Comparison of ENCODE assay signal across 9 mouse cellular contexts in genomic region chr7:132753518-132754388, GRCm38 (mm10). TPM values are rescaled to one million over a fixed set of nuclear protein-coding genes. Genes with fewer than 3 reads are reported as not detected.
A peak's percentile ranks its signal among the peaks of the same experiment; 100 is the strongest.
DNase-seq lines count a peak whose midpoint lies in the region; ATAC-seq lines count a peak whose summit lies in the region.
"Had no signal": no experiment of that assay in that cellular context is flagged by ENCODE, and none has a peak within 500 bp of the region (broad histone marks: within the 10 kb centered on the region; RNA-seq: fewer than 3 reads in every experiment).

No protein-coding gene starts in this region.

- peaks cover 15% of the 10 kb centered on the region for H3K4me1 ChIP-seq in kidney, embryonic 16.5 days (ENCODE audit: insufficient read depth, low read length)
- peaks cover 23% of the 10 kb centered on the region for H3K4me1 ChIP-seq in embryonic facial prominence, embryonic 14.5 days (ENCODE audit: control insufficient read depth, insufficient read depth, low read length)
- H3K4me1 ChIP-seq in hindbrain, embryonic 12.5 days: peaks cover 27% of the 10 kb centered on the region
- H3K4me1 ChIP-seq in midbrain, embryonic 14.5 days (ENCODE audit: control insufficient read depth, insufficient read depth, low read length): peaks cover 11% of the 10 kb centered on the region; the same call in 1 of the 2 replicates

- no peaks in the 10 kb centered on the region for H3K9me3 ChIP-seq in kidney, embryonic 16.5 days (ENCODE audit: low read length)
- H3K9me3 ChIP-seq in embryonic facial prominence, embryonic 14.5 days (ENCODE audit: control insufficient read depth, low read length): no peaks in the 10 kb centered on the region
- H3K9me3 ChIP-seq in hindbrain, embryonic 12.5 days (replicated peaks): no peaks in the 10 kb centered on the region
- H3K9me3 ChIP-seq in midbrain, embryonic 14.5 days (ENCODE audit: control insufficient read depth, low read length): no peaks in the 10 kb centered on the region

- no peak for DNase-seq in kidney, postnatal 36 days
- peak; percentile 83 for DNase-seq in embryonic facial prominence, embryonic 14.5 days (ENCODE audit: low spot score)
- DNase-seq in midbrain, embryonic 14.5 days: peak; percentile 21
- DNase-seq in spleen, postnatal 4 days (ENCODE audit: low spot score in 2 of 2): no peak
- DNase-seq in ovary, postnatal 10 days (ENCODE audit: low spot score): no peak

- H3K36me3 ChIP-seq in kidney, embryonic 16.5 days (ENCODE audit: insufficient read depth, low read length): peaks cover 2% of the 10 kb centered on the region; the same call in 1 of the 2 replicates
- H3K36me3 ChIP-seq in embryonic facial prominence, embryonic 14.5 days (ENCODE audit: control insufficient read depth, insufficient read depth, low read length): peaks cover 26% of the 10 kb centered on the region
- H3K36me3 ChIP-seq in hindbrain, embryonic 12.5 days: peaks cover 19% of the 10 kb centered on the region
- H3K36me3 ChIP-seq in midbrain, embryonic 14.5 days (ENCODE audit: control insufficient read depth, insufficient read depth, low read length): peaks cover 19% of the 10 kb centered on the region; the same call in 1 of the 2 replicates

- H3K4me3 ChIP-seq in kidney, embryonic 16.5 days (ENCODE audit: low read length): no peak overlapping the region
- no peak overlapping the region for H3K4me3 ChIP-seq in embryonic facial prominence, embryonic 14.5 days (ENCODE audit: low read depth, low read length)
- no peak overlapping the region for H3K4me3 ChIP-seq in hindbrain, embryonic 12.5 days
- no peak overlapping the region for H3K4me3 ChIP-seq in midbrain, embryonic 14.5 days (replicated peaks; ENCODE audit: low read depth, low read length)

- 56% methylated on average over 4 of the region's 4 CpGs for WGBS in kidney, embryonic 16.5 days
- 37% methylated on average over 4 of the region's 4 CpGs for WGBS in embryonic facial prominence, embryonic 14.5 days
- WGBS in hindbrain, embryonic 12.5 days: 47% methylated on average over 4 of the region's 4 CpGs
- WGBS in midbrain, embryonic 14.5 days: 78% methylated on average over 4 of the region's 4 CpGs

- no peak overlapping the region for H3K4me2 ChIP-seq in kidney, embryonic 16.5 days (replicated peaks; ENCODE audit: low read depth, low read length)
- no peak overlapping the region for H3K4me2 ChIP-seq in embryonic facial prominence, embryonic 14.5 days (ENCODE audit: low read depth, low read length)
- no peak overlapping the region for H3K4me2 ChIP-seq in hindbrain, embryonic 12.5 days (replicated peaks)
- no peak overlapping the region for H3K4me2 ChIP-seq in midbrain, embryonic 14.5 days (ENCODE audit: low read length)
- H3K4me2 ChIP-seq: lung, embryonic 14.5 days had no signal

- ATAC-seq in kidney, embryonic 16.5 days (ENCODE audit: low FRiP score, low TSS enrichment): no peak
- ATAC-seq in embryonic facial prominence, embryonic 14.5 days (ENCODE audit: low read depth): peak; percentile 82
- peak; percentile 61 for ATAC-seq in hindbrain, embryonic 12.5 days (ENCODE audit: low FRiP score)
- ATAC-seq in midbrain, embryonic 14.5 days (ENCODE audit: low FRiP score, low TSS enrichment): no peak

- peak overlapping the region; percentile 27 for H3K27ac ChIP-seq in kidney, embryonic 16.5 days (ENCODE audit: low read length)
- H3K27ac ChIP-seq in embryonic facial prominence, embryonic 14.5 days (replicated peaks; ENCODE audit: low read depth, low read length): peak overlapping the region; percentile 86
- peak overlapping the region; percentile 75 for H3K27ac ChIP-seq in hindbrain, embryonic 12.5 days
- H3K27ac ChIP-seq in midbrain, embryonic 14.5 days (replicated peaks; ENCODE audit: low read depth, low read length): no peak overlapping the region

- H3K9ac ChIP-seq in kidney, embryonic 16.5 days (replicated peaks; ENCODE audit: low read length): no peak overlapping the region
- H3K9ac ChIP-seq in embryonic facial prominence, embryonic 14.5 days (ENCODE audit: low read depth, low read length): no peak overlapping the region
- H3K9ac ChIP-seq in hindbrain, embryonic 12.5 days: no peak overlapping the region
- no peak overlapping the region for H3K9ac ChIP-seq in midbrain, embryonic 14.5 days (replicated peaks; ENCODE audit: low read length)
- H3K9ac ChIP-seq: lung, embryonic 14.5 days had no signal

- H3K27me3 ChIP-seq in kidney, embryonic 16.5 days (ENCODE audit: insufficient read depth, low read length): no peaks in the 10 kb centered on the region
- H3K27me3 ChIP-seq in embryonic facial prominence, embryonic 14.5 days (replicated peaks; ENCODE audit: control insufficient read depth, insufficient read depth, low read length): no peaks in the 10 kb centered on the region
- no peaks in the 10 kb centered on the region for H3K27me3 ChIP-seq in hindbrain, embryonic 12.5 days
- no peaks in the 10 kb centered on the region for H3K27me3 ChIP-seq in midbrain, embryonic 14.5 days (ENCODE audit: control insufficient read depth, insufficient read depth, low read length)
- H3K27me3 ChIP-seq: Patski had no signal

RNA-seq across cellular contexts. Expression of gene Fam53b, which starts 59.9 kb away (rescaled TPM):
- polyA plus RNA-seq in kidney, embryonic 16.5 days (2015; fragmentation: Nextera tagmentation; extraction: Ambion mirVana): 22.5 and 23.3 TPM in 2 replicates
- polyA plus RNA-seq in embryonic facial prominence, embryonic 14.5 days (2014; fragmentation: Nextera tagmentation; extraction: Ambion mirVana): 16.5 and 21.0 TPM in 2 replicates
- 22.7 and 25.3 TPM in 2 replicates for polyA plus RNA-seq in hindbrain, embryonic 12.5 days (2016; fragmentation: Nextera tagmentation; extraction: Ambion mirVana)
- 9.3 and 15.5 TPM in 2 replicates for polyA plus RNA-seq in midbrain, embryonic 14.5 days (2014; fragmentation: Nextera tagmentation; extraction: Ambion mirVana)

Comparison
In these comparisons a context has a peak if more than half of its experiments do, and no peak if none do; other contexts are left out.
1. ATAC-seq: peak in embryonic facial prominence, embryonic 14.5 days (single experiment) and hindbrain, embryonic 12.5 days (single experiment); none in kidney, embryonic 16.5 days (single experiment) and midbrain, embryonic 14.5 days (single experiment).
2. DNase-seq: peak in embryonic facial prominence, embryonic 14.5 days (single experiment) and midbrain, embryonic 14.5 days (single experiment); none in kidney, postnatal 36 days (0 of 2), spleen, postnatal 4 days (0 of 2) and ovary, postnatal 10 days (single experiment).